Mouse (Mus musculus): Measurements from ENCODE around the gene Olfm2.
A peak's percentile ranks its signal among the peaks of the same experiment; 100 is the strongest.
"Not testable (repeated sequence)": the region's sequence is repeated elsewhere in the genome, so short reads cannot be mapped to it uniquely, and the experiment has no call there.

Gene Olfm2

GRCm38 (mm10) chr9:20696107-20696712 is 49.9 kb downstream of the Olfm2 start:
- no peak for DNase-seq

DNA sequence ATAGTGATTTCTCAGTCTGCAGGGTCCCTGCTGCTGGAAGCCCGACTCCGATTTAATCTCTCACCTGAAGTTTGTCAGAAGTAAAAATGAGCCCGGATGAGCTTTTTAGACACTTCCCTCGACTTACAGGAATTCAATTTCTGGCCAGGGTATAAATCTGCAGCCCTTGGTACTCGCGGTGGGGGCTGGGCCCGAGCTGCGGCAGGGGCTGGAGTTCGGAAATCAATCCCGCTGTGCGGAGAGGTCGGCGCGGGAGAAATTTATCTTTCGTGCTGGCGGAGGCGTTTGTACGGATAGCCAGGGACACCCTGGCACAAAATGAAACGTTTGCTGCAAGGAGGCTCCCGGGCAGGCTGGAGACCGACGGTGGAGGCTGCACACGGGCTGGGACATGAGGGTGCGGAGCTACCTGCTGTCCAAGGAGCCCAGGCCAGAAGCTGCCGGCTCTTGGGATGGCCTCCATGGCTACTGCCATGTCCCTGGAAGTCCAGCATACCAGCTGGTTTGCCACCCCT is 51.4 kb downstream of the Olfm2 start:
- peak; percentile 39 for DNase-seq

GRCm38 (mm10) chr9:20692863-20693262 is 53.3 kb downstream of the Olfm2 start:
- no peak for DNase-seq

DNA sequence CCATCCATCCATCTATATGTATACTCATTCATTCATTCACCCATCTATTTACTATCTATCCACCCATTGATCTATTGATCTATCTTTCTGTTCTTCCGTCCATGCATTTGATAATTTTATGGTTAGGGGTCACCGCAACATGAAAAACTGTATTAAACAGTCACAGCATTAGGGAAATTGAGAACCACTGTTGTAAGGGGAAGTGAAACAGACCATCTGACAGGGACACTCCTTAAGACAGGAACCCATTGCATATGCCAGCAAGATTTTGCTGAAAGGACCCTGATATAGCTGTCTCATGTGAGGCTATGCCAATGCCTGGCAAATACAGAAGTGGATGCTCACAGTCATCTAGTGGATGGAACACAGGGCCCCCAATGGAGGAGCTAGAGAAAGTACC is 55.7 kb downstream of the Olfm2 start:
- not testable (repeated sequence) for DNase-seq

DNA sequence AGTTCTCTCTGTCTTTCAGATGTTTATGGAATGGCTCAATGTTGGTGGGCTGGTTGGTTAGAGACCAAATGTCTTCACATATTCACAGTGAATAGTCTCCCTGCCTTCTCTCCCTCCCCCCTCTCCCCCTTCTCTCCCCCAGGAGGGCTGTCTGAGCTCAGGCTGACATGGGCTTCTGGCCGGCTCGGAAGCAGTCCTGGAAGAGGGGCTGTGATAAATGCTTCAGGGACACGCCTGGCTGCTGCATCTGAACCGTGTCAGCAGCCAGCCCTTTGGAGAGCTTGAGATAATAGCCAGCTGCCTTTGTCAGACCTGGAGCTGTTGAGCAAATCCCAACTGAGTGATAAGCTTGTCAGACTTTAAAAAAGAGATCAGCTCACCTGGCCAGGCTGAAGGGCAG is 56.2 kb downstream of the Olfm2 start:
- DNase-seq = peak; percentile 39

- DNase-seq = peak; percentile 18
Measured at GRCm38 (mm10) chr9:20689403-20689802, 56.7 kb downstream of the Olfm2 start.

- no peak for DNase-seq
Measured at GRCm38 (mm10) chr9:20685081-20685861, 60.9 kb downstream of the Olfm2 start.

GRCm38 (mm10) chr9:20682389-20682722 is 63.8 kb downstream of the Olfm2 start:
- no peak for DNase-seq

GRCm38 (mm10) chr9:20681546-20682388 is 64.4 kb downstream of the Olfm2 start:
- peak; percentile 79 for DNase-seq

GRCm38 (mm10) chr9:20680378-20680958 is 65.7 kb downstream of the Olfm2 start:
- DNase-seq = peak; percentile 88

DNA sequence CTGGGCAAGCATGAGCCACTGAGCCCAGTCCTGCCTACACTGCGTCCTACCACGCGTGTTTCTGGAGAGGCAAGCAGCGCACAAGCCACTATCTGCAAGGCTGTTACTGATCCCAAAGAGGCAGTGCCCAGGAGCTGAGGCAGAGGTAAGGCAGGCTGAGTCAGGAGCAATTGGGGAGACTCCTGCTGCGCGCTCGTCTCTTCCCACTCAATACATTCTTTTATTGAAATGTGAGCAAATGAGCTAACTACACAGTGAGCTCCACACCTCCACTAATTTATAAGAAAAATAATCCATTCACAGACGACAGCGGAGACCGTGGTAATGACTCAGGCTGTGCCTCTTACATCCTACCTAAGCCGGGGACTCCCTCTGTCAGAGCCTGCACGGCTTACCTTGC is 68.3 kb downstream of the Olfm2 start:
- no peak for DNase-seq

- DNase-seq = peak; percentile 18
Measured at GRCm38 (mm10) chr9:20672047-20672446, 74.1 kb downstream of the Olfm2 start.

DNA sequence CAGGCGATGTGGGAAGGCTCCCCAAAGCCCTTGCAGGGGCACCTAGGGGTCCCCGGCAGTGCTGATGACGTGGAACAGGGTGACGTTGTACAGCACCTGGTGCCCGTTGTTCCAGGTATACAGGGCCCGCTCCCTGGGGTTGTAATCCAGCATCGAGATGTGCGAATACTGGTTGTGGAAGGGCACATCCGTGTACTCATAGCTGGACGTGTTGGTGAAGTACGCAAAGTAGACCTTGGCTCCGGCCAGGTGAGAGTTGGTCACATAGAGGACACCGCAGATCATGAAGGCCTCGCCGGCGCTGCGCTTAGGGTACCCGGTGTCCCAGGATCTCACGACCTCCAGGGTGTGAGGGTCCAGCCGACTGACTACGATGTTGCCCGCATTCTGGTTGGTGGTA is 78.1 kb downstream of the Olfm2 start:
- DNase-seq = no peak

- DNase-seq = peak; percentile 24
Measured at GRCm38 (mm10) chr9:20666510-20667034, 79.6 kb downstream of the Olfm2 start.

- peak; percentile 73 for DNase-seq
Measured at GRCm38 (mm10) chr9:20665925-20666324, 80.2 kb downstream of the Olfm2 start.

DNA sequence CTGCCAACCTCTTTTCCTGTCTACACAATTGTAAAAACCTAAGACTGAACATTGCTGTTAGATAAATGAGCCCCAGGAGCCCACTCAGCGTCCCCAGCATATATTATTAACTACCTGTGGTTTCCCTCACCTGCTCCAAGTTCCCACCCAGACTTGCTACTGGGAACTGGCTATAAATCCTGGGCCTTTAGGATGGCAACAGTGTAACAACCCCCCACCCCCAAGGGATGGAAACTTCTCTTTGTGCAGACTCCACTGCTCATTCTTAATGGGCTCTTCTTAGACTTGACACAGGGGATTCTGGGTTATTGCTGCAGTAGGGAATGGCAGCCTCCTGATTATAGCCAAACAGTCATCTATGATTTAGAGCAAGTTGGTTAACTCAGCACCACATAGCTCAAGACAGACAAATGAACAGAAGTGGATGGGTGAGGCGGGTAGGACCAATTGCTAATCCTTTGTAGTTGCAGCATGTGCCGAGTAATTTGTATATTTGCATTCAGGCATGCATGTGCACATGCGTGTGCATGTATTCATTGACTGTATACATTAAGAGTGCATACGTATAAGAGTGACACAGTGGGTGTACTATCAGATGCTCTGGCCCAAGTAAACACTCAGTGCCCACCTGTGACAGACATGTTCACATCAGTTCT is 81.0 kb downstream of the Olfm2 start:
- no peak for DNase-seq

- DNase-seq = no peak
Measured at GRCm38 (mm10) chr9:20664366-20664765, 81.8 kb downstream of the Olfm2 start.

DNA sequence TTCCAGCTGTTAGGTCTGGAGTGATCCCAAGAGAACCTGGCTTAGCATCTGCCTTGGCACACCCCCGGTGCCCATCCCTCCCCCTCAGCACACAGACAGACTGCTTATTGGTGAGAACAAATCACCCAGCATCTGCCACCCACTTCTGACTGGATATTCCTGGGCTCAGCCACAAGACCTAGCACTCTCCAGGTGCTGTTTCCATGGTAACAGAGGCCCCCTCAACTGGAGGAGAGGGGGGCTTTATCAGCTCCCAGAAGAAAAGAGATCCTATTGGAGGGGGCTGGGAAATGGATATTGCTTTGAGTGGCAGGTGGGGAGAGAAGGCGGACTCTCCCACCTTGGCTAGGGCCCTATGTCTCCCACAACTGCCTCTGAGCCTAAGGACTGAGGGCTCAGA is 82.2 kb downstream of the Olfm2 start:
- DNase-seq = no peak

DNA sequence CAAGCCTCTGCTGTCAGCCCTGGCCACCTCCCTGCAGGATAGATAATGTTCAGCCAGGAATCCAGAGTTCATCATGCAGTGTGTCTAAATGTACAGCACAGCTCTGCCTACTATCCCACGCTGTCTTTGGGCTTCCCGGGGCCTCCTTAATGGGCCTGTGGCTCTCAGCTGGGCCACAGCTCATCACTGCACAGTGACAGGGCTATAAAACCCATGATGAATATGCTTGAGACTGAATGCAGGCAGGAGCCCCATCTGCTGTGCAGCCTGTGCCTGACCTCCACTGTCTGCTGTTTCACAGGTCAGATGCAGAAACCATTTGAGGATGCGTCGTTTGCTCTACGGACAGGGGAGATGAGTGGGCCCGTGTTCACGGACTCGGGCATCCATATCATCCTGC is 83.3 kb downstream of the Olfm2 start:
- no peak for DNase-seq

DNA sequence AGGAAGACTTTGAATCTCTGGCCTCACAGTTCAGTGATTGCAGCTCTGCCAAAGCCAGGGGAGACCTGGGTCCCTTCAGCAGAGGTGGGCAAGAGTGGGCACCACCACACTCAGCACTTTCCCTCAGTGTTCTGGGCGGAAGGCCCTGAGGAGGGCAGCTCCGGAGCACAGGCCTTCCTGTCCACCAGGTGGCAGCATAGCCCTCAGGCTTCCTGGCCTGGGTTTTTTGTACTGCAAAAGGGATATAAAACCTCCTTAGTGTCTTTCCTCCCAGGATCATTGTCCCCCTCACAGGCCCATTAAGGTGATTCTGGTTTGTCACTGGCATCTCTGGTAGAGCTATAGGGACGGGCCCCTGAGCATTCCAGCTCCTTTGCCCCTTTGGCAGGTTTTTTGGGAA is 83.8 kb downstream of the Olfm2 start:
- DNase-seq = peak; percentile 77

DNA sequence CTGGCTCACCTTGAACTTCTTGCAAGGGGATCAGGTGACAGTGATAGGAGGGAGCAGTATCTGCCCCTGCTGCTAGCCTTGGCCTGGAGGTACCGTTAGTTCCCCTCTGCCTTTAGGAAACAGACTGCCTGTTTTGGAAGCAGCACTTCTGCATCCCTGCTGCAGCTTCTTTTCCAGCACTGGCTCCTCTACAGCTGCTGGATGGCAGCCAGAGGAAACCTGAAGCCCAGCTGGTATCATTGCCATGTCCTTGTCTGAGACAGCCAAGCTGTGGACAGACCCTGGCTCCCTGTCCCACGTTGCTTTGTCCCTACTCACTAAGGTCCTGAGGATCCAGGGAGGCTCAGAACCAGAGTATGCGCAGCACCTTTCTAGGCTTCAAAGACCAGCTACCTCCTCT is 88.6 kb downstream of the Olfm2 start:
- no peak for DNase-seq

GRCm38 (mm10) chr9:20653859-20654258 is 92.3 kb downstream of the Olfm2 start:
- DNase-seq = no peak
